Mouse (Mus musculus) forebrain, postnatal 0 days (tissue): ENCODE measurements around the gene Magi2. TPM values are rescaled to one million over a fixed set of nuclear protein-coding genes. Genes with fewer than 3 reads are reported as not detected.
A peak's percentile ranks its signal among the peaks of the same experiment; 100 is the strongest.

ENCODE experiments used
- ATAC-seq: fragments of 200-750 bp; cut with Nextera tagmentation; 2 replicates; pipeline ENCODE4 v1.8.0; 2017; ENCODE audit warnings: mild to moderate bottlenecking, moderate library complexity
- DNase-seq: peaks from one replicate; pipeline ENCODE4 v3.0.0-alpha.2; 2015
- H3K27ac ChIP-seq: fragments of 300-500 bp; sonication (generic); 2 replicates; pipeline ENCODE4 v1.5.1; 2014; ENCODE audit warnings: low read depth, mild to moderate bottlenecking, antibody characterized with exemption, low read length, moderate library complexity, mixed read lengths
- H3K27me3 ChIP-seq: fragments of 300-500 bp; sonication (generic); 2 replicates; pipeline ENCODE4 v1.6.1; 2014; ENCODE audit warnings: mild to moderate bottlenecking, low read length, mixed read lengths; ENCODE audit not compliant: insufficient read depth
- H3K36me3 ChIP-seq: fragments of 300-500 bp; sonication (generic); 2 replicates; pipeline ENCODE4 v1.6.1; 2014; ENCODE audit warnings: mild to moderate bottlenecking, moderate library complexity; ENCODE audit not compliant: insufficient read depth
- H3K4me1 ChIP-seq: fragments of 300-500 bp; sonication (generic); 2 replicates; pipeline ENCODE4 v1.6.1; 2014; ENCODE audit warnings: antibody characterized with exemption; ENCODE audit not compliant: insufficient read depth
- H3K4me2 ChIP-seq: fragments of 300-500 bp; sonication (generic); 2 replicates; pipeline ENCODE4 v1.6.1; 2014; ENCODE audit warnings: low read depth, mild to moderate bottlenecking, moderate library complexity
- H3K4me3 ChIP-seq: fragments of 300-500 bp; sonication (generic); 2 replicates; pipeline ENCODE4 v1.5.1; 2014; ENCODE audit warnings: low read depth, low read length, mixed read lengths
- H3K9ac ChIP-seq: fragments of 300-500 bp; sonication (generic); 2 replicates; pipeline ENCODE4 v1.6.1; 2014; ENCODE audit warnings: mild to moderate bottlenecking
- H3K9me3 ChIP-seq: fragments of 300-500 bp; sonication (generic); 2 replicates; pipeline ENCODE4 v1.6.1; 2016; ENCODE audit warnings: low read length
- CTCF ChIP-seq: sonication (generic); IDR thresholded peaks from 2 replicates; pipeline ENCODE4 v1.5.1; 2016; ENCODE audit warnings: antibody characterized with exemption, control low read depth, low read depth
- WGBS: fragments of 180-500 bp; shearing (Covaris S2); extraction: QIAGEN DNeasy Blood & Tissue Kit; methylation state at CpG from one replicate; pipeline ENCODE4 v1.1.7; 2014; 5-methylcytosine and 5-hydroxymethylcytosine counted together
- polyA plus RNA-seq: library from polyadenylated mRNA; unstranded; fragments of >200 nt; fragmentation: Nextera tagmentation; extraction: Ambion mirVana; gene quantifications from 2 replicates; pipeline ENCODE4 v1.2.1, GENCODE M21; 2015
- total RNA-seq: library from RNA; depleted of rRNA; stranded (reverse); fragments of >200 nt; gene quantifications from 2 replicates; pipeline ENCODE4 v1.2.3, GENCODE M21; 2014

The Magi2 gene
- total and polyA plus RNA-seq, 2 experiments from 2014 or later = 17.0 to 62.6 TPM

- Histone ChIP-seq H3K4me3 (no peak overlapping the region), H3K4me1 (no peaks in the 10 kb centered on the region), H3K4me2 (no peak overlapping the region), H3K9me3 (no peaks in the 10 kb centered on the region), H3K27me3 (no peaks in the 10 kb centered on the region), H3K9ac (no peak overlapping the region), H3K36me3 (no peaks in the 10 kb centered on the region), H3K27ac (no peak overlapping the region)
- 57% methylated on average over 4 of the region's 4 CpGs for WGBS
- no peak for ATAC-seq
- DNase-seq = peak; percentile 19
- no peak for TF ChIP-seq CTCF
Measured at GRCm38 (mm10) chr5:20446471-20447174, 1219.8 kb downstream of the Magi2 start.

- 56% methylated on average over 3 of the region's 3 CpGs for WGBS
- ATAC-seq (no peak), DNase-seq (no peak)
- H3K9me3 ChIP-seq = no peaks in the 10 kb centered on the region
- no peaks in the 10 kb centered on the region for H3K36me3 ChIP-seq
- H3K4me3 ChIP-seq = no peak overlapping the region
- no peaks in the 10 kb centered on the region for H3K27me3 ChIP-seq
- no peak overlapping the region for H3K4me2 ChIP-seq
- H3K27ac ChIP-seq = no peak overlapping the region
- H3K9ac ChIP-seq = no peak overlapping the region
- no peak for TF ChIP-seq CTCF
- H3K4me1 ChIP-seq = no peaks in the 10 kb centered on the region
Measured at GRCm38 (mm10) chr5:20456106-20456505, 1229.3 kb downstream of the Magi2 start.

GRCm38 (mm10) chr5:20457742-20458510 lies 1231.1 kb downstream of the Magi2 start:
- ATAC-seq (no peak), DNase-seq (no peak)
- H3K27ac ChIP-seq = no peak overlapping the region
- no peaks in the 10 kb centered on the region for H3K27me3 ChIP-seq
- H3K9me3 ChIP-seq = no peaks in the 10 kb centered on the region
- H3K4me2 ChIP-seq = no peak overlapping the region
- no peak overlapping the region for H3K9ac ChIP-seq
- H3K36me3 ChIP-seq = no peaks in the 10 kb centered on the region
- 76% methylated on average over 7 of the region's 7 CpGs for WGBS
- no peaks in the 10 kb centered on the region for H3K4me1 ChIP-seq
- no peak overlapping the region for H3K4me3 ChIP-seq
- no peak for TF ChIP-seq CTCF

GRCm38 (mm10) chr5:20461709-20462108 lies 1234.9 kb downstream of the Magi2 start:
- no peaks in the 10 kb centered on the region for H3K9me3 ChIP-seq
- DNase-seq (no peak), ATAC-seq (no peak)
- WGBS = 79% methylated on average over 2 of the region's 2 CpGs
- H3K4me2 ChIP-seq = no peak overlapping the region
- H3K9ac ChIP-seq = no peak overlapping the region
- no peaks in the 10 kb centered on the region for H3K27me3 ChIP-seq
- peaks cover 6% of the 10 kb centered on the region; the same call in 1 of the 2 replicates for H3K36me3 ChIP-seq
- no peak overlapping the region for H3K27ac ChIP-seq
- TF ChIP-seq CTCF = no peak
- H3K4me1 ChIP-seq = no peaks in the 10 kb centered on the region
- no peak overlapping the region for H3K4me3 ChIP-seq

GRCm38 (mm10) chr5:20462376-20462775 lies 1235.5 kb downstream of the Magi2 start:
- ATAC-seq (peak; percentile 80), DNase-seq (peak; percentile 56)
- no peak overlapping the region for H3K4me3 ChIP-seq
- no peak overlapping the region for H3K4me2 ChIP-seq
- H3K27ac ChIP-seq = no peak overlapping the region
- no peaks in the 10 kb centered on the region for H3K9me3 ChIP-seq
- no peak overlapping the region for H3K9ac ChIP-seq
- H3K27me3 ChIP-seq = no peaks in the 10 kb centered on the region
- H3K36me3 ChIP-seq = peaks cover 6% of the 10 kb centered on the region; the same call in 1 of the 2 replicates
- whole genome bisulfite sequencing = 55% methylated on average over 2 of the region's 2 CpGs
- H3K4me1 ChIP-seq = no peaks in the 10 kb centered on the region
- TF ChIP-seq CTCF = 0 out of 2 replicates have a peak, but pooled peaks have one; percentile 2

- H3K4me1 ChIP-seq = no peaks in the 10 kb centered on the region
- H3K27ac ChIP-seq = no peak overlapping the region
- no peak overlapping the region for H3K4me3 ChIP-seq
- no peaks in the 10 kb centered on the region for H3K9me3 ChIP-seq
- H3K9ac ChIP-seq = no peak overlapping the region
- H3K27me3 ChIP-seq = no peaks in the 10 kb centered on the region
- 51% methylated on average over 3 of the region's 3 CpGs for WGBS
- ATAC-seq (no peak), DNase-seq (no peak)
- H3K36me3 ChIP-seq = peaks cover 6% of the 10 kb centered on the region; the same call in 1 of the 2 replicates
- no peak overlapping the region for H3K4me2 ChIP-seq
- no peak for TF ChIP-seq CTCF
Measured at GRCm38 (mm10) chr5:20469721-20470120, 1242.9 kb downstream of the Magi2 start.

- no peaks in the 10 kb centered on the region for H3K4me1 ChIP-seq
- DNase-seq (no peak), ATAC-seq (no peak)
- H3K36me3 ChIP-seq = peaks cover 5% of the 10 kb centered on the region; the same call in 1 of the 2 replicates
- H3K4me3 ChIP-seq = no peak overlapping the region
- H3K9ac ChIP-seq = no peak overlapping the region
- no peak overlapping the region for H3K27ac ChIP-seq
- no peaks in the 10 kb centered on the region for H3K9me3 ChIP-seq
- H3K27me3 ChIP-seq = no peaks in the 10 kb centered on the region
- TF ChIP-seq CTCF = peak; percentile 43; the same call in 1 of the 2 replicates
- H3K4me2 ChIP-seq = no peak overlapping the region
Measured at GRCm38 (mm10) chr5:20470466-20470865, 1243.6 kb downstream of the Magi2 start.
